Mouse (Mus musculus) embryo, embryonic 11 days (tissue): ENCODE measurements at regions not wholly inside any gene's neighbourhood (a gene's known extent, or its start where the extent isn't known, plus 50 kb on each side); places are given as distances from the start of the nearest gene placed in this dataset.

Experiments used
- DNase-seq: peaks from one replicate; pipeline ENCODE4 v3.0.0-alpha.2; 2015

- DNase-seq: peak; percentile 24
These were observed 1084.2 kb upstream of the Luzp2 start for GRCm38 (mm10) chr7:53750985-53751605.
